ENCODE assay signal across 34 mouse cellular contexts in genomic region chr2:79451438-79451837, GRCm38 (mm10). TPM values are rescaled to one million over a fixed set of nuclear protein-coding genes. Genes with fewer than 3 reads are reported as not detected.
A peak's percentile ranks its signal among the peaks of the same experiment; 100 is the strongest.
DNase-seq lines count a peak whose midpoint lies in the region; ATAC-seq lines count a peak whose summit lies in the region.
"Had no signal": no experiment of that assay in that cellular context is flagged by ENCODE, and none has a peak within 500 bp of the region (broad histone marks: within the 10 kb centered on the region; RNA-seq: fewer than 3 reads in every experiment).

No protein-coding gene starts in this region.

- 40% methylated on average over 5 of the region's 5 CpGs for WGBS in hindbrain, embryonic 15.5 days
- 50% methylated on average over 5 of the region's 5 CpGs for WGBS in hindbrain, embryonic 10.5 days
- WGBS in midbrain, embryonic 13.5 days, result 37% methylated on average over 5 of the region's 5 CpGs
- WGBS in midbrain, embryonic 15.5 days, result 33% methylated on average over 5 of the region's 5 CpGs

- H3K36me3 ChIP-seq in hindbrain, embryonic 15.5 days, result no peaks in the 10 kb centered on the region
- H3K36me3 ChIP-seq in hindbrain, embryonic 10.5 days, result no peaks in the 10 kb centered on the region
- no peaks in the 10 kb centered on the region for H3K36me3 ChIP-seq in midbrain, embryonic 13.5 days
- H3K36me3 ChIP-seq in midbrain, embryonic 15.5 days (replicated peaks), result no peaks in the 10 kb centered on the region
- H3K36me3 ChIP-seq: embryonic facial prominence, embryonic 10.5 days; embryonic facial prominence, embryonic 15.5 days; forebrain, embryonic 15.5 days; limb, embryonic 12.5 days; lung, embryonic 15.5 days; neural tube, embryonic 13.5 days had no signal

- ATAC-seq in hindbrain, embryonic 15.5 days (ENCODE audit: low FRiP score, low read depth), result no peak
- ATAC-seq in midbrain, embryonic 13.5 days, result no peak
- ATAC-seq in midbrain, embryonic 15.5 days (replicated peaks), result no peak
- no peak for ATAC-seq in CD4-positive, CD25-positive, alpha-beta regulatory T cell, adult 4 months
- ATAC-seq: activated CD4-positive, CD25-positive, alpha-beta regulatory T cell, adult 4 months; inflammation-experienced regulatory T-cells, adult 6 months had no signal

- H3K4me3 ChIP-seq in hindbrain, embryonic 15.5 days, result no peak overlapping the region
- H3K4me3 ChIP-seq in hindbrain, embryonic 10.5 days, result no peak overlapping the region
- no peak overlapping the region for H3K4me3 ChIP-seq in midbrain, embryonic 13.5 days (replicated peaks)
- no peak overlapping the region for H3K4me3 ChIP-seq in midbrain, embryonic 15.5 days
- H3K4me3 ChIP-seq: embryonic facial prominence, embryonic 10.5 days; embryonic facial prominence, embryonic 15.5 days; forebrain, embryonic 15.5 days; gastrocnemius, adult 2 months; left cerebral cortex, adult 2 months; limb, embryonic 12.5 days; lung, embryonic 15.5 days; neural tube, embryonic 13.5 days had no signal

- H3K27ac ChIP-seq in hindbrain, embryonic 15.5 days (replicated peaks), result no peak overlapping the region; the same call in 1 of the 2 replicates
- no peak overlapping the region for H3K27ac ChIP-seq in hindbrain, embryonic 10.5 days
- 0 out of 2 replicates have a peak overlapping the region, but pooled peaks have one; percentile 30 for H3K27ac ChIP-seq in midbrain, embryonic 13.5 days
- no peak overlapping the region for H3K27ac ChIP-seq in midbrain, embryonic 15.5 days
- H3K27ac ChIP-seq: embryonic facial prominence, embryonic 10.5 days; embryonic facial prominence, embryonic 15.5 days; gastrocnemius, adult 2 months; left cerebral cortex, adult 2 months; limb, embryonic 12.5 days; lung, embryonic 15.5 days; neural tube, embryonic 13.5 days had no signal

- H3K9me3 ChIP-seq in hindbrain, embryonic 15.5 days, result no peaks in the 10 kb centered on the region
- H3K9me3 ChIP-seq in hindbrain, embryonic 10.5 days, result no peaks in the 10 kb centered on the region
- H3K9me3 ChIP-seq in midbrain, embryonic 13.5 days, result no peaks in the 10 kb centered on the region
- no peaks in the 10 kb centered on the region for H3K9me3 ChIP-seq in midbrain, embryonic 15.5 days
- H3K9me3 ChIP-seq: embryonic facial prominence, embryonic 10.5 days; embryonic facial prominence, embryonic 15.5 days; forebrain, embryonic 15.5 days; limb, embryonic 12.5 days; lung, embryonic 15.5 days; neural tube, embryonic 13.5 days had no signal

- peaks cover 22% of the 10 kb centered on the region for H3K4me1 ChIP-seq in hindbrain, embryonic 15.5 days (replicated peaks)
- H3K4me1 ChIP-seq in hindbrain, embryonic 10.5 days (replicated peaks), result peaks cover 23% of the 10 kb centered on the region; the same call in 1 of the 2 replicates
- peaks cover 30% of the 10 kb centered on the region for H3K4me1 ChIP-seq in midbrain, embryonic 13.5 days (replicated peaks)
- H3K4me1 ChIP-seq in midbrain, embryonic 15.5 days, result peaks cover 12% of the 10 kb centered on the region; the same call in 1 of the 2 replicates

- H3K9ac ChIP-seq in hindbrain, embryonic 15.5 days, result no peak overlapping the region
- no peak overlapping the region for H3K9ac ChIP-seq in midbrain, embryonic 13.5 days (replicated peaks)
- H3K9ac ChIP-seq in midbrain, embryonic 15.5 days, result no peak overlapping the region
- H3K9ac ChIP-seq: embryonic facial prominence, embryonic 15.5 days; forebrain, embryonic 15.5 days; limb, embryonic 12.5 days; lung, embryonic 15.5 days; neural tube, embryonic 13.5 days had no signal

- peak; percentile 24 to 30 for DNase-seq in cerebellum, postnatal 25 days
- no peak for DNase-seq in cerebellum, adult 9-11 months
- DNase-seq in hindbrain, embryonic 10.5 days (ENCODE audit: low spot score), result no peak
- DNase-seq: adrenal gland, adult 2 months; adrenal gland, postnatal 36 days; B cell, adult 2 months; gastrocnemius, adult 2 months; gastrocnemius, postnatal 36 days; heart, adult 18-20 months; heart, postnatal 36 days; kidney, adult 11 months; kidney, postnatal 14 days; right cerebral cortex, postnatal 14 days; thymus, postnatal 4 days had no signal

- peak overlapping the region; percentile 26 for H3K4me2 ChIP-seq in hindbrain, embryonic 15.5 days
- H3K4me2 ChIP-seq in midbrain, embryonic 13.5 days (replicated peaks), result no peak overlapping the region
- no peak overlapping the region for H3K4me2 ChIP-seq in midbrain, embryonic 15.5 days
- H3K4me2 ChIP-seq: embryonic facial prominence, embryonic 15.5 days; forebrain, embryonic 15.5 days; heart, embryonic 11.5 days; limb, embryonic 12.5 days; lung, embryonic 15.5 days; neural tube, embryonic 13.5 days had no signal

- H3K27me3 ChIP-seq in hindbrain, embryonic 15.5 days, result no peaks in the 10 kb centered on the region
- H3K27me3 ChIP-seq in hindbrain, embryonic 10.5 days (ENCODE audit: insufficient read depth, poor library complexity, severe bottlenecking), result peaks cover 52% of the 10 kb centered on the region
- peaks cover 30% of the 10 kb centered on the region for H3K27me3 ChIP-seq in midbrain, embryonic 13.5 days
- H3K27me3 ChIP-seq in midbrain, embryonic 15.5 days (replicated peaks), result no peaks in the 10 kb centered on the region; the same call in 1 of the 2 replicates
- H3K27me3 ChIP-seq: CH12.LX had no signal

RNA-seq across cellular contexts. Expression of gene Neurod1, which starts 5.1 kb away (rescaled TPM):
- 47.0 and 48.7 TPM in 2 replicates for polyA plus RNA-seq in hindbrain, embryonic 15.5 days (2015; fragmentation: Nextera tagmentation; extraction: Ambion mirVana)
- 20.9 and 52.9 TPM in 2 replicates for polyA plus RNA-seq in hindbrain, embryonic 10.5 days (2016; fragmentation: Nextera tagmentation; extraction: Ambion mirVana)
- polyA plus RNA-seq in midbrain, embryonic 13.5 days (2015; fragmentation: Nextera tagmentation; extraction: Ambion mirVana), result 38.5 and 38.8 TPM in 2 replicates
- 21.0 and 21.4 TPM in 2 replicates for polyA plus RNA-seq in midbrain, embryonic 15.5 days (2015; fragmentation: Nextera tagmentation; extraction: Ambion mirVana)
- polyA plus RNA-seq in CD4-positive, CD25-positive, alpha-beta regulatory T cell, adult 4 months (2017; shearing (Covaris generic)), result not detected
- polyA plus RNA-seq: activated CD4-positive, CD25-positive, alpha-beta regulatory T cell, adult 4 months; heart, embryonic 11.5 days; heart, embryonic 16.5 days; inflammation-experienced regulatory T-cells, adult 6 months; kidney, embryonic 14.5 days; liver, adult 2 months; lung, embryonic 15.5 days; testis, adult 2 months; thymus, postnatal 0 days had no signal

RNA-seq across cellular contexts. Expression of gene Cerkl, which starts 5.1 kb away (rescaled TPM):
- 2.5 and 3.3 TPM in 2 replicates for polyA plus RNA-seq in hindbrain, embryonic 15.5 days (2015; fragmentation: Nextera tagmentation; extraction: Ambion mirVana)
- polyA plus RNA-seq in hindbrain, embryonic 10.5 days (2016; fragmentation: Nextera tagmentation; extraction: Ambion mirVana), result 1.8 and 6.6 TPM in 2 replicates
- 1.6 and 2.6 TPM in 2 replicates for polyA plus RNA-seq in midbrain, embryonic 13.5 days (2015; fragmentation: Nextera tagmentation; extraction: Ambion mirVana)
- 0.80 and 1.1 TPM in 2 replicates for polyA plus RNA-seq in midbrain, embryonic 15.5 days (2015; fragmentation: Nextera tagmentation; extraction: Ambion mirVana)
- polyA plus RNA-seq in CD4-positive, CD25-positive, alpha-beta regulatory T cell, adult 4 months (2017; shearing (Covaris generic)), result 10 to 100 TPM; 35.8 to 46.1 TPM

Comparison
In these comparisons a context has a peak if more than half of its experiments do, and no peak if none do; other contexts are left out.
1. DNase-seq: peak in cerebellum, postnatal 25 days (2 of 2); none in cerebellum, adult 9-11 months (single experiment) and hindbrain, embryonic 10.5 days (single experiment).
2. RNA of gene Neurod1, which starts 5.1 kb away (polyA plus RNA-seq): 47.0 to 48.7 TPM in hindbrain, embryonic 15.5 days, 38.5 to 38.8 TPM in midbrain, embryonic 13.5 days, 21.0 to 21.4 TPM in midbrain, embryonic 15.5 days and 20.9 to 52.9 TPM in hindbrain, embryonic 10.5 days; not detected in CD4-positive, CD25-positive, alpha-beta regulatory T cell, adult 4 months; every median in the first group is over 10 times any median in the second.